Mouse (Mus musculus): ENCODE data around the gene Tiam1.

GRCm38 (mm10) chr16:89848651-89849597 lies 294.6 kb downstream of the Tiam1 start:
- TF ChIP-seq EP300 (IDR thresholded peaks at IDR 0.05; ENCODE audit: low read depth): no peak
- no peak for TF ChIP-seq CTCF (IDR thresholded peaks at IDR 0.05; ENCODE audit: low read depth)

Data from liver, embryonic 14.5 days (tissue).